Mouse (Mus musculus) common myeloid progenitor, adult 5-6 weeks (primary cell): ENCODE measurements around the gene Bcl2l13. TPM values are rescaled to one million over a fixed set of nuclear protein-coding genes. Genes with fewer than 3 reads are reported as not detected.

ENCODE experiments used
- ATAC-seq: replicated peaks from 2 replicates; pipeline ENCODE4 v1.8.0; 2016; ENCODE audit warnings: low read depth, mild to moderate bottlenecking, moderate TSS enrichment, inconsistent platforms; ENCODE audit not compliant: poor library complexity, severe bottlenecking
- total RNA-seq: library from RNA; stranded (forward); fragments of 200-1000, 187-1606 nt; gene quantifications from 2 replicates; pipeline ENCODE4 v1.2.3, GENCODE M21; 2017

Bcl2l13 gene
- total RNA-seq, 1 experiment from 2014 or later, result 25.9 TPM

GRCm38 (mm10) chr6:120894089-120894488 lies 58.1 kb downstream of the Bcl2l13 start:
- ATAC-seq, result no peak

- ATAC-seq, result no peak
These were observed 58.5 kb downstream of the Bcl2l13 start for GRCm38 (mm10) chr6:120894524-120894923.

- ATAC-seq, result peak; percentile 52; the same call in 1 of the 2 replicates
These were observed 62.3 kb downstream of the Bcl2l13 start for GRCm38 (mm10) chr6:120898188-120898833.

GRCm38 (mm10) chr6:120901776-120902645 lies 66.0 kb downstream of the Bcl2l13 start:
- ATAC-seq, result peak; percentile 94

GRCm38 (mm10) chr6:120903450-120903912 lies 67.5 kb downstream of the Bcl2l13 start:
- no peak for ATAC-seq

- no peak for ATAC-seq
These were observed 67.9 kb downstream of the Bcl2l13 start for GRCm38 (mm10) chr6:120903961-120904360.

GRCm38 (mm10) chr6:120905111-120905510 lies 69.1 kb downstream of the Bcl2l13 start:
- no peak for ATAC-seq

GRCm38 (mm10) chr6:120906521-120906920 lies 70.5 kb downstream of the Bcl2l13 start:
- ATAC-seq, result no peak

GRCm38 (mm10) chr6:120907876-120908597 lies 72.0 kb downstream of the Bcl2l13 start:
- ATAC-seq, result peak; percentile 54

GRCm38 (mm10) chr6:120909501-120909900 lies 73.5 kb downstream of the Bcl2l13 start:
- ATAC-seq, result no peak

- peak; percentile 20; the same call in 1 of the 2 replicates for ATAC-seq
These were observed 75.4 kb downstream of the Bcl2l13 start for GRCm38 (mm10) chr6:120911213-120912007.

- no peak for ATAC-seq
These were observed 76.9 kb downstream of the Bcl2l13 start for GRCm38 (mm10) chr6:120912931-120913330.

GRCm38 (mm10) chr6:120913783-120914182 lies 77.8 kb downstream of the Bcl2l13 start:
- ATAC-seq, result no peak

GRCm38 (mm10) chr6:120914533-120914910 lies 78.5 kb downstream of the Bcl2l13 start:
- ATAC-seq, result peak; percentile 13

GRCm38 (mm10) chr6:120914911-120915648 lies 79.1 kb downstream of the Bcl2l13 start:
- ATAC-seq, result peak; percentile 62

GRCm38 (mm10) chr6:120915649-120915975 lies 79.6 kb downstream of the Bcl2l13 start:
- no peak for ATAC-seq

- peak; percentile 69 for ATAC-seq
These were observed 80.3 kb downstream of the Bcl2l13 start, which contains the start of gene Bid for GRCm38 (mm10) chr6:120916074-120916971. Gene Bid (minus strand): TSS chr6:120916853.
